In genomic region chr7:101133591-101133990, GRCm38 (mm10) we compare ENCODE assay signal across 23 mouse cellular contexts. TPM values are rescaled to one million over a fixed set of nuclear protein-coding genes. Genes with fewer than 3 reads are reported as not detected.
DNase-seq lines count a peak whose midpoint lies in the region; ATAC-seq lines count a peak whose summit lies in the region.
"Had no signal": no experiment of that assay in that cellular context is flagged by ENCODE, and none has a peak within 500 bp of the region (broad histone marks: within the 10 kb centered on the region; RNA-seq: fewer than 3 reads in every experiment).

No protein-coding gene starts in this region.

- peak; percentile 61 for ATAC-seq in liver, embryonic 12.5 days
- no peak for ATAC-seq in liver, embryonic 11.5 days (replicated peaks; ENCODE audit: low FRiP score)
- ATAC-seq in liver, embryonic 13.5 days (ENCODE audit: low read depth): peak; percentile 59; the same call in 1 of the 2 replicates
- 0 out of 2 replicates have a peak, but pooled peaks have one; percentile 20 for ATAC-seq in megakaryocyte progenitor cell, adult 5-6 weeks (replicated peaks; ENCODE audit: poor library complexity)
- ATAC-seq: activated CD4-positive, CD25-positive, alpha-beta regulatory T cell, adult 4 months; forebrain, embryonic 15.5 days; forebrain, postnatal 0 days; Patski had no signal

- no peak overlapping the region for H3K4me3 ChIP-seq in liver, embryonic 12.5 days
- no peak overlapping the region for H3K4me3 ChIP-seq in liver, embryonic 11.5 days (ENCODE audit: low read depth, low read length)
- H3K4me3 ChIP-seq in liver, embryonic 13.5 days (replicated peaks): no peak overlapping the region
- H3K4me3 ChIP-seq: embryonic facial prominence, embryonic 10.5 days; embryonic facial prominence, embryonic 12.5 days; erythroblast, embryonic 14.5 days; forebrain, embryonic 10.5 days; forebrain, embryonic 12.5 days; forebrain, embryonic 15.5 days had no signal

- H3K9me3 ChIP-seq in liver, embryonic 12.5 days (replicated peaks): no peaks in the 10 kb centered on the region
- no peaks in the 10 kb centered on the region for H3K9me3 ChIP-seq in liver, embryonic 11.5 days (ENCODE audit: control insufficient read depth, low read length)
- no peaks in the 10 kb centered on the region for H3K9me3 ChIP-seq in liver, embryonic 13.5 days (replicated peaks)
- H3K9me3 ChIP-seq: embryonic facial prominence, embryonic 10.5 days; embryonic facial prominence, embryonic 12.5 days; forebrain, embryonic 10.5 days; forebrain, embryonic 12.5 days; forebrain, embryonic 15.5 days had no signal

- 0 out of 2 replicates have a peak overlapping the region, but pooled peaks have one; percentile 28 for H3K27ac ChIP-seq in liver, embryonic 12.5 days
- no peak overlapping the region for H3K27ac ChIP-seq in liver, embryonic 11.5 days (ENCODE audit: low read depth, low read length)
- no peak overlapping the region for H3K27ac ChIP-seq in liver, embryonic 13.5 days
- H3K27ac ChIP-seq: embryonic facial prominence, embryonic 10.5 days; embryonic facial prominence, embryonic 12.5 days; forebrain, embryonic 10.5 days; forebrain, embryonic 12.5 days; forebrain, embryonic 15.5 days had no signal

- no peak for DNase-seq in liver, embryonic 11.5 days (ENCODE audit: low spot score)
- no peak for DNase-seq in liver, embryonic 13.5 days
- no peak for DNase-seq in testis, postnatal 14 days (ENCODE audit: low spot score)
- DNase-seq in heart, adult 11 months: no peak
- no peak for DNase-seq in MN1 (ENCODE audit: low spot score)
- DNase-seq: adrenal gland, adult 8-10 months; adrenal gland, postnatal 14 days; adrenal gland, postnatal 36 days; cerebellum, adult 11-12 months; cerebellum, adult 2 months; cerebellum, adult 9-10 months; cerebellum, postnatal 25 days; forebrain, postnatal 0 days had no signal

- no peaks in the 10 kb centered on the region for H3K36me3 ChIP-seq in liver, embryonic 12.5 days
- no peaks in the 10 kb centered on the region for H3K36me3 ChIP-seq in liver, embryonic 11.5 days (ENCODE audit: control insufficient read depth, insufficient read depth, low read length)
- H3K36me3 ChIP-seq in liver, embryonic 13.5 days: no peaks in the 10 kb centered on the region
- H3K36me3 ChIP-seq: embryonic facial prominence, embryonic 10.5 days; embryonic facial prominence, embryonic 12.5 days; forebrain, embryonic 12.5 days had no signal

- peaks cover 25% of the 10 kb centered on the region for H3K4me1 ChIP-seq in liver, embryonic 12.5 days
- peaks cover 7% of the 10 kb centered on the region; the same call in 1 of the 2 replicates for H3K4me1 ChIP-seq in liver, embryonic 11.5 days (replicated peaks; ENCODE audit: control insufficient read depth, insufficient read depth, low read length)
- peaks cover 34% of the 10 kb centered on the region for H3K4me1 ChIP-seq in liver, embryonic 13.5 days (replicated peaks)
- H3K4me1 ChIP-seq: embryonic facial prominence, embryonic 10.5 days; embryonic facial prominence, embryonic 12.5 days; forebrain, embryonic 10.5 days had no signal

- no peak overlapping the region for H3K4me2 ChIP-seq in liver, embryonic 12.5 days
- H3K4me2 ChIP-seq in liver, embryonic 11.5 days: no peak overlapping the region
- H3K4me2 ChIP-seq in liver, embryonic 13.5 days: no peak overlapping the region
- H3K4me2 ChIP-seq: embryonic facial prominence, embryonic 12.5 days; forebrain, embryonic 12.5 days; forebrain, embryonic 15.5 days had no signal

- H3K9ac ChIP-seq in liver, embryonic 12.5 days: no peak overlapping the region
- H3K9ac ChIP-seq in liver, embryonic 11.5 days (ENCODE audit: low read depth, low read length): no peak overlapping the region
- no peak overlapping the region for H3K9ac ChIP-seq in liver, embryonic 13.5 days
- H3K9ac ChIP-seq: embryonic facial prominence, embryonic 12.5 days; forebrain, embryonic 12.5 days; forebrain, embryonic 15.5 days; forebrain, postnatal 0 days had no signal

- H3K27me3 ChIP-seq in liver, embryonic 12.5 days (replicated peaks): no peaks in the 10 kb centered on the region
- no peaks in the 10 kb centered on the region for H3K27me3 ChIP-seq in liver, embryonic 11.5 days (replicated peaks; ENCODE audit: control insufficient read depth, insufficient read depth, low read length)
- no peaks in the 10 kb centered on the region for H3K27me3 ChIP-seq in liver, embryonic 13.5 days
- H3K27me3 ChIP-seq: embryonic facial prominence, embryonic 12.5 days; forebrain, embryonic 12.5 days; forebrain, embryonic 15.5 days; Patski had no signal

- WGBS in liver, embryonic 12.5 days (ENCODE audit: insufficient replicate concordance): 57% methylated on average over 2 of the region's 2 CpGs
- 75% methylated on average over 2 of the region's 2 CpGs for WGBS in liver, embryonic 11.5 days
- 58% methylated on average over 2 of the region's 2 CpGs for WGBS in liver, embryonic 13.5 days (ENCODE audit: insufficient replicate concordance)

RNA-seq across cellular contexts. Expression of gene Fchsd2, which starts 40.9 kb away (rescaled TPM):
- 8.0 and 8.8 TPM in 2 replicates for polyA plus RNA-seq in liver, embryonic 12.5 days (2016; fragmentation: Nextera tagmentation; extraction: Ambion mirVana)
- polyA plus RNA-seq in liver, embryonic 11.5 days (2014; fragmentation: Nextera tagmentation; extraction: Ambion mirVana): 14.2 and 14.4 TPM in 2 replicates
- polyA plus RNA-seq in liver, embryonic 13.5 days (2015; fragmentation: Nextera tagmentation; extraction: Ambion mirVana): 4.2 and 6.8 TPM in 2 replicates
- 48.3 and 62.8 TPM in 2 replicates for total RNA-seq in megakaryocyte progenitor cell, adult 5-6 weeks (2015)
- total RNA-seq in megakaryocyte progenitor cell, adult 5-6 weeks (2017): 27.1 and 50.4 TPM in 2 replicates
